Mouse (Mus musculus): ENCODE results near the gene Gm2696.

Gm2696 gene

DNA sequence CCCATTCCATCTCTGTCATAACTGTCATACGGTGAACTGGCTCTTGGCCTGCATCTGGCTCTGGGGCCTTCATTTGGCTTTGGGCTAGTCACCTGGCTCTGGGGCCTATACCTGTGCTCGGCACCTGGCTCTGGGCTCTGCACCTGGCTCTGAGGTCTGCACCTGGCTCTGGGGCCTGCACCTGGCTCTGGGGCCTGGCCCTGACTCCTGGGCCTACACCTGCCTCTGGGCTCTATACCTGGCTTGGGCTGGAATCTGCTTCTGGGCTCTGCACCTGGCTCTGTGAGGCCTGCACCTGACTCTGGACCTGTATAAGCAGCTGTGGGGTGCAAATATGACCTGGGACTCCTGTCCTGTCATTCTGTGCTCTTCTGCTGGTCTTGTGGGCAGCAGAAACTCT lies 33.1 kb downstream of the Gm2696 start:
- DNase-seq: no peak

DNA sequence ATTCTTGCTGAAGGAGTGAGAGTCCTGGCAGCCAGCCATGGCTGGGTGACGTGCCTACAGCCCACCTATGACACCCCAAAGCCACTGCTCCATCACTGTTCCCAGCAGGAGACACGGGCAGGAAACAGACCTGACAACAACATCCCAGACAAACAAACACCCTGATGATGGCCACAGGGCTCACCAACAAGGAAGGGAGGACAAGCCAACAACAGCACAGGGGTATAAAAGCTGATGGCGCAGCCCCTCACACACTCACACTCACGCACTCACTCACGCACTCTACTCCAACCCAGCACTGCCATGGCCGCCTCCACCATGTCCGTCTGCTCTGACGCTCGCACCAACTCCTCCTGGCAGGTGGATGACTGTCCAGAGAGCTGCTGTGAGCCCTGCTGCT lies 38.1 kb downstream of the Gm2696 start, which contains the start of gene Gm10318:
Gm10318 (plus strand) TSS at position 301 of the 400 bp plus-strand sequence.
- DNase-seq: no peak

DNA sequence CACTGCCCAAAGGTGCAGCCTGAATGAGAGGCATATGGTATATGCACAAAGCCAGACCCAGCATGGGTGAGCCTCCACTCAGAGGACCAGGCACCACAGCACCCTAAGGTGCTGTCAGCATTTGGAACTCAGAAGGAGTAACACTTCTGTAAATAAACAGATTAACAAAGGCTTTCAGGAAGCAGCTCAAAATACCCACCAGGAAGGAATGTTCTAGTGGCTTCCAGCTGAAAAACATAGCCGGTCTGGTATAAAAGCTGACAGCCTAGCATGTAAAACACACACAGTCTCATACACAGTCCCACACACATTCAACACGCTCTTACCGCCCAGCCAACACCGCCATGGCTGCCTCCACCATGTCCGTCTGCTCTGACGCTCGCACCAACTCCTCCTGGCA lies 47.2 kb downstream of the Gm2696 start, which contains the start of gene Gm3285:
Gm3285 (plus strand) TSS at position 301 of the 400 bp plus-strand sequence.
- DNase-seq: no peak

DNA sequence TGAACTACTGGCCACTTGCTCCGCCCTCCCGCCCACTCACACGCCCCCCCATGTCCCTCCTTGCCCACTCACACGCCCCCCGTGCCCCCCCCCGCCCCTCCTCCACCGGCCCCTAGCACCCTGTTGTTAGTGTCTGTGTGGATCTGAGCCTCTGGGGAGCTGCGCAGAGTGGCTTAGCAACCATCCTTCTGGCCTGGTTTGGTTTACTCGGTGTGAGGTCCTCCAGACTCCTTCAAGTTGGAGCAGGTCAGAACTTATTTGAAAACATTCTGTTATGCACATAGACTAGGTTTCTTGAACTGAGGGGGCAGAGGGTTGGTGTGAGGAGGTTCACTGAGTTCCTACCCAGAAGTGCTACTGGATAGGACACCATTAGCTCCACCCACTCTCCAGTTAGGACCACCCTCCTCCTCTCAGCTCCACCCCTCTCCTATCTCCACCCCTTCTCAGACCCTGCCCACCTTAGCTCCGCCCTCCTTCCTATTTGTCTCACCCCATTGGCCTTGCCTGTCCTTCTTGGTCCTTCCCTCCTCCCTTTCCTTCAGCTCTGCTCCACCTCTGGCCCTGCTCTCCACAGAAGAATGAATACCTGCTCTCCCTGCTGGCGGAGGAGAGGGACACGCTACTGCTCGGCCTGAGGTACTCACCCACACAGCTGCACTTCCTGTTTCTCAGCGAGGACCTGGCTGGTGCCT lies 49.7 kb downstream of the Gm2696 start:
- peak; percentile 67 for DNase-seq

DNA sequence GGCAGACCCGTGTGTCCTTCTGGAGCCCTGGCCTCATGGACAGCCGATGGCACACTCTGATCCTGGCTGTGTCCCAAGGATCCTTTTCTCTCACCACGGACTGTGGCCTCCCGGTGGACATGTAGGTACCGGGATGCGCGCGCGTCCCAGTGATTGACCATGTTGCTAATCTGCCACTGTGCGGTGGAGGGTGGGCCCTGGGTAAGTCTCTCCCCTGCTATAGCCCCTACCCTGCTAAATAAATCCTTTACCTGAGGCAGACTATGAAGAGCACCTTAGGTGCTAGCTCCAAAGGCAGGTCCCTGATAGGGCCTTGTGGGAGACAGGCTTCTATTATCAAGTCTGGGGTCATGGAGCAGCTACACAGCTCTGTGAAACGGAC lies 50.3 kb downstream of the Gm2696 start:
- DNase-seq: no peak

DNA sequence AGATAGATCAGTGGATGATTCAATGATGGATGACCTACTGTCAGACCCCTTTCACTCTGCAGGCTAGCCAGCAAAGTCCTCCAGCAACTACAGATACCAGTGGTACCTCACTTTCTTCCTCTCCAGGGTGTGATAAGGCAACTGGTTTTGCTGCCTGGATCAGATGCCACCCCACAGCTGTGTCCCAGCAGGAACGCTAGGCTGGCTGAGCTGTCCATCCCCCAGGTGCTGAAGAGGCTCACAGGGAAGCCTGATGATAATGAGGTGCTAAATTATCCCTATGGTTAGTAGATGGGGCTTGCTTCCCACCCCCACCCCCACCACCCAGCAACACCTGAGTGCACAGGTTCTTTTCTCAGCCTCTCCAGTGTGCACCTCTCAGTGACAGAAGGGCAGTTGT lies 53.1 kb downstream of the Gm2696 start:
- peak; percentile 43 for DNase-seq

DNA sequence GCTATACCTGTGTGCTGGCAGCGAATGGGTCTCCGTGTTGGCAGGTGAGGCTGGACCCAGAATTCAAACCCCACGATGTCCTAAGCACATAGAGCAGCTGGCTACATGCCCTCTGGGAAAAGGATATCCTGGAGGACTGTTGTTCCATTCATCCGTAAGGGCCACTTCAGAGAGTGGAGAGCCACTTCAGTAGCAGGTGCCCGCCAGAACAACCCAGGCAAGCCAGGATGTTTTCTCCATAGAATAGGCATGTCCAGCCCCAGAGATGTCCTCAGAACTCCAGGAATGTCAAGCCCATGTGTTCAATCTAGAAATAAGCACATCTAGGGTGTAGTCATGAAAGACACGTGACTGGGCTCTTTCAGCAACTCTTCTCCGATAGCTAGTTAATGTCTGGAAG lies 55.2 kb downstream of the Gm2696 start:
- DNase-seq: no peak

DNA sequence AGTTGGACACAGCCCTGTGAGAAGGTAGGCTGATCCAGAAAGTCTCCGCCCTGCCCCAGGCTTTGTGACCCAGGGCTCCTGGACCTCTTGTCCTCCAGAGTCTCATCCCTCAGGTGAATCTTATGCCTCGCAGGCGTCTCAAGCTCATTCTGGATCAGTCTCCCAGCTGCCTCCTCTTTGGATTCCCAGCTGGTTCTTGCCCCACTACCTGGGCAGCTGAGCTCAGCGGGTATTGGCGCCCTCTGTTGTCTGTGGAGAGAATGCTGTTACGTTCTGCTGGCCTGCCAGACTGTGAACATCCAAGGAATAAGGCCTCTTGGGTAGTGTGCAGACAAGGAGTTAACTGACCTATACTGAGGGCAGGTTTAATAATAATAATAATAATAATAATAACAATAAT lies 64.5 kb downstream of the Gm2696 start:
- DNase-seq: peak; percentile 47

DNA sequence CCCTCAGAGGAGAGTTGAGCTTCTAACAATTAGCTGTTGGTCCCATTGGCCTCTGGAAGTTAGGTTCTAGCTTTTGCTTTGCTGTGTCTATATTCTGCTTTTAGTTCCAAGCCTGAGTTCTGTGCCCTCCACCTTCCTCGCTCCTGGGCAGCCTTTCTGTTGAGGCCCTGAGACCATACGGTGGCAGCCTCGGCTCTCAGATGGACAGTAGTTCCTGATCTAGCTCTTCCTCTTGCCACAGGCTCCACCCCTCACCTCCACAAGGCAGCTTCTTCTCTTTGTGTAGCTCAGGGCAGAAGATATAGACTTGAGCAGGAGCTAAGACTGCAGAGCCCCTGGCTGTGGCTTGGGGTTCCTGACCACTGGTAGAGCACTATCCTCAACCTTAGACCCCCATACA lies 65.8 kb downstream of the Gm2696 start:
- DNase-seq: no peak

DNA sequence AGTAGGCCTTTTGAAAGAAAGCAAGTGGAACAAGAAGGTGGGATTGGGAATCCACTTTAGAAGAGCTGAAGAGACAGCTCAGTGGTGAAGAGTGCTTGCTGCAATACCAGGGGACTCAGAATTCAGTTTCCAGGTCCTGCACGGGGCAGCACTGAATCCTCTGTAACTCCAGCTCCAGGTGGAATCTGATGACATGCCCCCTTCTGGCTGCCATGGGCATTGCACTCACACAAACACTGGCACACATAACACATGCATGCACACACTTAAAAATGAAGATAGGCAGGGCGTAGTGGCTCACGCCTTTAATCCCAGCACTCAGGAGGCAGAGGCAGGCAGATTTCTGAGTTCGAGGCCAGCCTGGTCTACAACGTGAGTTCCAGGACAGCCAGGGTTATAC lies 68.1 kb downstream of the Gm2696 start:
- DNase-seq: no peak

Data from kidney, postnatal 10 days (tissue).